Mouse (Mus musculus): ENCODE data around the gene 1700067P10Rik.

The 1700067P10Rik gene

GRCm38 (mm10) chr17:48089019-48089418 is at the start of gene 1700067P10Rik:
Gene 1700067P10Rik (plus strand): TSS chr17:48089319.
- no peak for DNase-seq (ENCODE audit: low spot score in 2 of 2)

- no peak for DNase-seq (ENCODE audit: low spot score in 2 of 2)
Observed at GRCm38 (mm10) chr17:48041351-48042287, 47.5 kb upstream of the 1700067P10Rik start.

GRCm38 (mm10) chr17:48043154-48043880 is 45.8 kb upstream of the 1700067P10Rik start:
- DNase-seq (ENCODE audit: low spot score in 2 of 2) = no peak

- DNase-seq (ENCODE audit: low spot score in 2 of 2) = no peak
Observed at GRCm38 (mm10) chr17:48045631-48046030, 43.5 kb upstream of the 1700067P10Rik start.

- no peak for DNase-seq (ENCODE audit: low spot score in 2 of 2)
Observed at GRCm38 (mm10) chr17:48051638-48052337, 37.3 kb upstream of the 1700067P10Rik start.

- DNase-seq (ENCODE audit: low spot score in 2 of 2) = no peak
Observed at GRCm38 (mm10) chr17:48052338-48053067, 36.6 kb upstream of the 1700067P10Rik start.

GRCm38 (mm10) chr17:48053646-48054045 is 35.5 kb upstream of the 1700067P10Rik start:
- DNase-seq (ENCODE audit: low spot score in 2 of 2) = no peak

GRCm38 (mm10) chr17:48055076-48055816 is 33.9 kb upstream of the 1700067P10Rik start:
- no peak for DNase-seq (ENCODE audit: low spot score in 2 of 2)

GRCm38 (mm10) chr17:48057382-48057781 is 31.7 kb upstream of the 1700067P10Rik start:
- no peak for DNase-seq (ENCODE audit: low spot score in 2 of 2)

- DNase-seq (ENCODE audit: low spot score in 2 of 2) = no peak
Observed at GRCm38 (mm10) chr17:48064196-48064843, 24.8 kb upstream of the 1700067P10Rik start.

GRCm38 (mm10) chr17:48065081-48065501 is 24.0 kb upstream of the 1700067P10Rik start:
- DNase-seq (ENCODE audit: low spot score in 2 of 2) = no peak

- no peak for DNase-seq (ENCODE audit: low spot score in 2 of 2)
Observed at GRCm38 (mm10) chr17:48067083-48067614, 22.0 kb upstream of the 1700067P10Rik start.

GRCm38 (mm10) chr17:48067729-48068128 is 21.4 kb upstream of the 1700067P10Rik start:
- no peak for DNase-seq (ENCODE audit: low spot score in 2 of 2)

- no peak for DNase-seq (ENCODE audit: low spot score in 2 of 2)
Observed at GRCm38 (mm10) chr17:48080626-48081025, 8.5 kb upstream of the 1700067P10Rik start.

- DNase-seq (ENCODE audit: low spot score in 2 of 2) = no peak
Observed at GRCm38 (mm10) chr17:48089446-48089845, 327 bp downstream of the 1700067P10Rik start.

- DNase-seq (ENCODE audit: low spot score in 2 of 2) = no peak
Observed at GRCm38 (mm10) chr17:48090305-48090704, 1.2 kb downstream of the 1700067P10Rik start.

GRCm38 (mm10) chr17:48093286-48093817 is 4.2 kb downstream of the 1700067P10Rik start:
- no peak for DNase-seq (ENCODE audit: low spot score in 2 of 2)

GRCm38 (mm10) chr17:48094820-48095680 is 5.9 kb downstream of the 1700067P10Rik start:
- DNase-seq (ENCODE audit: low spot score in 2 of 2) = no peak
